Mouse (Mus musculus): ENCODE data around the gene Ctu2.

DNA sequence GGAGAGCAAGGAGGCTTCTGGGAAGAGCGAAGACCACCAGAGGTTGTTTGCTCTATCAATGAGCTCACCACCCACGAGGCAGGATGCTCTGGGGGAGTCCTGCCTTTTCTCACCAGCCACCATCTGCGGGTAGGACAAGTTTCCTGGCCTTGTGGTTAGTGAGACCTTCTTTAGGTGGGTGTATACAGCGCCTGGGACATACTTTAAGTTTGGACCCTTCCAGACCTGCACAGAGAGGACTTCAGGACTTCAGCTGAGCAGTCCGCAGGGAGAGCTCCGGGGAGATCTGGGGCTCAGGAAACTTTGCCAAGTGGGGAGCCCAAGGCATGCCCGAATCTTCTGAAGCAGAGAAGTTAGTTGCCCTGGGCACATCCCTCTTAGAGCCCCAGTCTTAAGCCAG, 16.0 kb upstream of the Ctu2 start:
- TF ChIP-seq CTCF (IDR thresholded peaks at IDR 0.05; ENCODE audit: control insufficient read depth, insufficient read depth, insufficient read length) (no peak), USF1 (IDR thresholded peaks at IDR 0.05; ENCODE audit: low read depth) (no peak), MYOG (IDR thresholded peaks at IDR 0.05; ENCODE audit: control insufficient read depth, extremely low read depth, insufficient read length) (no peak), MAX (IDR thresholded peaks at IDR 0.05) (no peak), MYOD1 (IDR thresholded peaks at IDR 0.05; ENCODE audit: control insufficient read depth, insufficient read length, low read depth) (no peak)
